Mouse (Mus musculus) stomach, embryonic 15.5 days (tissue): ENCODE measurements around the gene Daam2. TPM values are rescaled to one million over a fixed set of nuclear protein-coding genes. Genes with fewer than 3 reads are reported as not detected.

Experiments
- ATAC-seq: fragments of 200-750 bp; cut with Nextera tagmentation; 2 replicates; pipeline ENCODE4 v1.8.0; 2017; ENCODE audit warnings: low read depth, moderate number of reproducible peaks, moderate TSS enrichment; ENCODE audit not compliant: insufficient read depth, low FRiP score
- H3K27ac ChIP-seq: fragments of 300-500 bp; sonication (generic); 2 replicates; pipeline ENCODE4 v1.5.1; 2015; ENCODE audit warnings: mild to moderate bottlenecking, inconsistent platforms
- H3K27me3 ChIP-seq: fragments of 300-500 bp; sonication (generic); replicated peaks from 2 replicates; pipeline ENCODE4 v1.6.1; 2015; ENCODE audit warnings: inconsistent platforms
- H3K36me3 ChIP-seq: fragments of 300-500 bp; sonication (generic); 2 replicates; pipeline ENCODE4 v1.6.1; 2015; ENCODE audit warnings: inconsistent platforms
- H3K4me1 ChIP-seq: fragments of 300-500 bp; sonication (generic); 2 replicates; pipeline ENCODE4 v1.6.1; 2015; ENCODE audit warnings: inconsistent platforms
- H3K4me2 ChIP-seq: fragments of 300-500 bp; sonication (generic); 2 replicates; pipeline ENCODE4 v1.6.1; 2015; ENCODE audit warnings: mild to moderate bottlenecking, inconsistent platforms
- H3K4me3 ChIP-seq: fragments of 300-500 bp; sonication (generic); replicated peaks from 2 replicates; pipeline ENCODE4 v1.5.1; 2015; ENCODE audit warnings: inconsistent platforms
- H3K9ac ChIP-seq: fragments of 300-500 bp; sonication (generic); 2 replicates; pipeline ENCODE4 v1.6.1; 2015; ENCODE audit warnings: inconsistent platforms
- H3K9me3 ChIP-seq: fragments of 300-500 bp; sonication (generic); 2 replicates; pipeline ENCODE4 v1.6.1; 2016; ENCODE audit warnings: inconsistent platforms
- WGBS: fragments of 180-500 bp; shearing (Covaris S2); methylation state at CpG from one replicate; pipeline ENCODE4 v1.1.7; 2015; 5-methylcytosine and 5-hydroxymethylcytosine counted together
- polyA plus RNA-seq: library from polyadenylated mRNA; unstranded; fragments of >200 nt; fragmentation: Nextera tagmentation; extraction: Ambion mirVana; gene quantifications from 2 replicates; pipeline ENCODE4 v1.2.1, GENCODE M21; 2015

Daam2 gene
- polyA plus RNA-seq, 1 experiment from 2014 or later, result 7.2 TPM

GRCm38 (mm10) chr17:49531661-49532060 is 32.5 kb downstream of the Daam2 start:
- Histone ChIP-seq H3K36me3 (no peaks in the 10 kb centered on the region), H3K27ac (no peak overlapping the region), H3K4me2 (no peak overlapping the region), H3K4me1 (peaks cover 14% of the 10 kb centered on the region; the same call in 1 of the 2 replicates), H3K27me3 (no peaks in the 10 kb centered on the region), H3K4me3 (no peak overlapping the region), H3K9me3 (no peaks in the 10 kb centered on the region), H3K9ac (no peak overlapping the region)
- 81% methylated on average over 5 of the region's 5 CpGs for WGBS
- ATAC-seq, result no peak

- Histone ChIP-seq H3K27ac (no peak overlapping the region), H3K27me3 (no peaks in the 10 kb centered on the region), H3K4me3 (no peak overlapping the region), H3K4me2 (no peak overlapping the region), H3K4me1 (0 out of 2 replicates have a peak, but pooled peaks cover 6% of the 10 kb centered on the region), H3K9me3 (no peaks in the 10 kb centered on the region), H3K9ac (no peak overlapping the region), H3K36me3 (no peaks in the 10 kb centered on the region)
- no peak for ATAC-seq
- WGBS, result 35% methylated on average over 2 of the region's 3 CpGs
Observed at GRCm38 (mm10) chr17:49530215-49530614, 33.9 kb downstream of the Daam2 start.

GRCm38 (mm10) chr17:49528503-49529205 is 35.5 kb downstream of the Daam2 start:
- ATAC-seq, result no peak
- WGBS, result 48% methylated on average over 7 of the region's 7 CpGs

GRCm38 (mm10) chr17:49528033-49528432 is 36.1 kb downstream of the Daam2 start:
- H3K36me3 ChIP-seq, result no peaks in the 10 kb centered on the region
- no peak overlapping the region for H3K27ac ChIP-seq
- 93% methylated on average over 4 of the region's 4 CpGs for WGBS
- no peak overlapping the region for H3K9ac ChIP-seq
- H3K4me1 ChIP-seq, result 0 out of 2 replicates have a peak, but pooled peaks cover 6% of the 10 kb centered on the region
- H3K4me3 ChIP-seq, result no peak overlapping the region
- no peak; the same call in 1 of the 2 replicates for ATAC-seq
- H3K4me2 ChIP-seq, result no peak overlapping the region
- no peaks in the 10 kb centered on the region for H3K27me3 ChIP-seq
- no peaks in the 10 kb centered on the region for H3K9me3 ChIP-seq

More at GRCm38 (mm10) chr17:49528503-49529205, 35.5 kb downstream of the Daam2 start:
- no peaks in the 10 kb centered on the region for H3K27me3 ChIP-seq
- H3K9ac ChIP-seq, result no peak overlapping the region
- H3K4me3 ChIP-seq, result no peak overlapping the region
- H3K9me3 ChIP-seq, result no peaks in the 10 kb centered on the region
- H3K36me3 ChIP-seq, result no peaks in the 10 kb centered on the region
- no peak overlapping the region for H3K4me2 ChIP-seq
- no peak overlapping the region for H3K27ac ChIP-seq
- 0 out of 2 replicates have a peak, but pooled peaks cover 6% of the 10 kb centered on the region for H3K4me1 ChIP-seq

- H3K9ac ChIP-seq, result no peak overlapping the region
- ATAC-seq, result no peak
- 0 out of 2 replicates have a peak, but pooled peaks cover 6% of the 10 kb centered on the region for H3K4me1 ChIP-seq
- no peak overlapping the region for H3K4me3 ChIP-seq
- H3K4me2 ChIP-seq, result no peak overlapping the region
- no peak overlapping the region for H3K27ac ChIP-seq
- H3K36me3 ChIP-seq, result no peaks in the 10 kb centered on the region
- H3K9me3 ChIP-seq, result no peaks in the 10 kb centered on the region
- 86% methylated on average over 5 of the region's 5 CpGs for WGBS
- H3K27me3 ChIP-seq, result no peaks in the 10 kb centered on the region
Observed at GRCm38 (mm10) chr17:49526566-49526965, 37.6 kb downstream of the Daam2 start.

GRCm38 (mm10) chr17:49525911-49526310 is 38.2 kb downstream of the Daam2 start:
- H3K4me3 ChIP-seq, result no peak overlapping the region
- H3K4me2 ChIP-seq, result no peak overlapping the region
- H3K36me3 ChIP-seq, result no peaks in the 10 kb centered on the region
- H3K9ac ChIP-seq, result no peak overlapping the region
- H3K27ac ChIP-seq, result no peak overlapping the region
- 0 out of 2 replicates have a peak, but pooled peaks cover 6% of the 10 kb centered on the region for H3K4me1 ChIP-seq
- ATAC-seq, result no peak
- 79% methylated on average over 4 of the region's 4 CpGs for WGBS
- H3K27me3 ChIP-seq, result no peaks in the 10 kb centered on the region
- no peaks in the 10 kb centered on the region for H3K9me3 ChIP-seq

GRCm38 (mm10) chr17:49524584-49524983 is 39.6 kb downstream of the Daam2 start:
- no peaks in the 10 kb centered on the region for H3K36me3 ChIP-seq
- no peak overlapping the region for H3K27ac ChIP-seq
- no peak overlapping the region for H3K9ac ChIP-seq
- no peak overlapping the region for H3K4me2 ChIP-seq
- H3K9me3 ChIP-seq, result no peaks in the 10 kb centered on the region
- 48% methylated on average over 2 of the region's 2 CpGs for WGBS
- H3K4me3 ChIP-seq, result no peak overlapping the region
- no peak for ATAC-seq
- H3K4me1 ChIP-seq, result peaks cover 9% of the 10 kb centered on the region; the same call in 1 of the 2 replicates
- H3K27me3 ChIP-seq, result no peaks in the 10 kb centered on the region

GRCm38 (mm10) chr17:49522435-49522834 is 41.7 kb downstream of the Daam2 start:
- Histone ChIP-seq H3K4me2 (no peak overlapping the region), H3K27ac (no peak overlapping the region), H3K9me3 (no peaks in the 10 kb centered on the region), H3K27me3 (no peaks in the 10 kb centered on the region), H3K4me3 (no peak overlapping the region), H3K9ac (no peak overlapping the region), H3K4me1 (peaks cover 4% of the 10 kb centered on the region; the same call in 1 of the 2 replicates), H3K36me3 (no peaks in the 10 kb centered on the region)
- no peak for ATAC-seq
- WGBS, result 32% methylated on average over 2 of the region's 2 CpGs

- Histone ChIP-seq H3K27ac (no peak overlapping the region), H3K4me2 (no peak overlapping the region), H3K9me3 (no peaks in the 10 kb centered on the region), H3K27me3 (no peaks in the 10 kb centered on the region), H3K4me1 (peaks cover 4% of the 10 kb centered on the region; the same call in 1 of the 2 replicates), H3K36me3 (no peaks in the 10 kb centered on the region), H3K9ac (no peak overlapping the region), H3K4me3 (no peak overlapping the region)
- 50% methylated on average over 7 of the region's 7 CpGs for WGBS
- no peak for ATAC-seq
Observed at GRCm38 (mm10) chr17:49522002-49522401, 42.1 kb downstream of the Daam2 start.

GRCm38 (mm10) chr17:49520674-49521073 is 43.5 kb downstream of the Daam2 start:
- ATAC-seq, result no peak
- Histone ChIP-seq H3K9me3 (no peaks in the 10 kb centered on the region), H3K27me3 (no peaks in the 10 kb centered on the region), H3K4me3 (no peak overlapping the region), H3K9ac (no peak overlapping the region), H3K4me2 (no peak overlapping the region), H3K36me3 (no peaks in the 10 kb centered on the region), H3K4me1 (peaks cover 4% of the 10 kb centered on the region; the same call in 1 of the 2 replicates), H3K27ac (no peak overlapping the region)
- 59% methylated on average over 6 of the region's 6 CpGs for WGBS

GRCm38 (mm10) chr17:49519576-49520247 is 44.4 kb downstream of the Daam2 start:
- H3K9me3 ChIP-seq, result no peaks in the 10 kb centered on the region
- H3K27ac ChIP-seq, result no peak overlapping the region
- H3K4me3 ChIP-seq, result no peak overlapping the region
- no peak overlapping the region for H3K9ac ChIP-seq
- ATAC-seq, result no peak; the same call in 1 of the 2 replicates
- H3K27me3 ChIP-seq, result no peaks in the 10 kb centered on the region
- H3K4me2 ChIP-seq, result no peak overlapping the region
- WGBS, result 72% methylated on average over 7 of the region's 7 CpGs
- no peaks in the 10 kb centered on the region for H3K36me3 ChIP-seq
- H3K4me1 ChIP-seq, result peaks cover 4% of the 10 kb centered on the region; the same call in 1 of the 2 replicates

- 71% methylated on average over 3 of the region's 3 CpGs for WGBS
Observed at GRCm38 (mm10) chr17:49517091-49517490, 47.1 kb downstream of the Daam2 start.

More at GRCm38 (mm10) chr17:49517091-49517490, 47.1 kb downstream of the Daam2 start:
- Histone ChIP-seq H3K4me3 (no peak overlapping the region), H3K36me3 (no peaks in the 10 kb centered on the region), H3K9ac (no peak overlapping the region), H3K4me2 (no peak overlapping the region), H3K4me1 (peaks cover 4% of the 10 kb centered on the region; the same call in 1 of the 2 replicates), H3K9me3 (no peaks in the 10 kb centered on the region), H3K27ac (no peak overlapping the region), H3K27me3 (no peaks in the 10 kb centered on the region)
- ATAC-seq, result no peak
